Mouse (Mus musculus) G1E (cell line): Measurements from ENCODE around the gene Itih1. TPM values are rescaled to one million over a fixed set of nuclear protein-coding genes. Genes with fewer than 3 reads are reported as not detected.

ENCODE experiments used
- ATAC-seq: 2 replicates; pipeline ENCODE4 v1.8.0; 2016; ENCODE audit warnings: mild to moderate bottlenecking; ENCODE audit not compliant: insufficient number of reproducible peaks, poor library complexity, low FRiP score, severe bottlenecking; ENCODE audit errors: extremely low read depth
- DNase-seq: peaks from one replicate; pipeline ENCODE4 v3.0.0; 2012; ENCODE audit warnings: low spot score
- H3K27me3 ChIP-seq: 2 replicates; pipeline ENCODE4 v1.6.1; 2012; ENCODE audit warnings: mild to moderate bottlenecking, low read length, inconsistent platforms; ENCODE audit not compliant: insufficient read depth
- H3K36me3 ChIP-seq: replicated peaks from 2 replicates; pipeline ENCODE3; 2012; ENCODE audit warnings: mild to moderate bottlenecking, inconsistent platforms
- H3K4me1 ChIP-seq: 2 replicates; pipeline ENCODE4 v1.6.1; 2012; ENCODE audit warnings: low read depth, low read length, inconsistent platforms, mixed read lengths; ENCODE audit not compliant: insufficient read depth
- H3K4me3 ChIP-seq: 2 replicates; pipeline ENCODE4 v1.5.1; 2012; ENCODE audit warnings: low read depth, mild to moderate bottlenecking, inconsistent platforms, low read length, moderate library complexity, mixed read lengths
- H3K9me3 ChIP-seq: replicated peaks from 2 replicates; pipeline ENCODE4 v1.6.1; 2012; ENCODE audit warnings: inconsistent platforms
- CTCF ChIP-seq: IDR thresholded peaks from 2 replicates; pipeline ENCODE4 v1.5.1; 2012; ENCODE audit warnings: low read depth, low read length, inconsistent platforms, mixed read lengths
- GATA1 ChIP-seq: IDR thresholded peaks from 2 replicates; pipeline ENCODE4 v1.6.1; 2012; ENCODE audit warnings: borderline replicate concordance, low read length, inconsistent platforms, mixed read lengths
- GATA2 ChIP-seq: IDR thresholded peaks from 2 replicates; pipeline ENCODE4 v1.6.1; 2012; ENCODE audit warnings: low read depth, low read length, inconsistent platforms, borderline replicate concordance
- POLR2AphosphoS5 ChIP-seq: IDR thresholded peaks from 2 replicates; pipeline ENCODE4 v1.6.1; 2012; ENCODE audit warnings: low read depth, low read length, inconsistent platforms; ENCODE audit not compliant: insufficient replicate concordance
- TAL1 ChIP-seq: conservative IDR thresholded peaks from 2 replicates; pipeline ENCODE4 v1.6.1; 2012; ENCODE audit warnings: low read depth, low read length, inconsistent platforms, mixed read lengths
- polyA plus RNA-seq: library from polyadenylated mRNA; stranded (reverse); fragments of >175 nt; gene quantifications from 2 replicates; pipeline ENCODE4 v1.2.3, GENCODE M21; 2012
- total RNA-seq, 2 experiments: library from RNA; stranded (forward) in 1 of 2; stranded (reverse) in 1 of 2; fragments of 200-1000 nt in 1 of 2; fragments of >200 nt in 1 of 2; fragmentation: Nextera tagmentation in 1 of 2; gene quantifications; 2 replicates each; pipeline ENCODE4 v1.2.3; 2014 to 2017

The Itih1 gene
- total and polyA plus RNA-seq, 3 experiments, result not detected

GRCm38 (mm10) chr14:30951154-30951825 lies 8.2 kb upstream of the Itih1 start, which contains the start of gene Nek4:
Gene Nek4 (plus strand): TSS chr14:30951377.
- H3K9me3 ChIP-seq, result no peaks in the 10 kb centered on the region
- DNase-seq (peak; percentile 93), ATAC-seq (peak; percentile 98)
- peaks cover 19% of the 10 kb centered on the region for H3K36me3 ChIP-seq
- 0 out of 2 replicates have a peak, but pooled peaks cover under 1% of the 10 kb centered on the region for H3K27me3 ChIP-seq
- peaks cover 28% of the 10 kb centered on the region for H3K4me1 ChIP-seq
- TF ChIP-seq CTCF, result no peak
- TF ChIP-seq GATA2, result no peak
- TF ChIP-seq POLR2AphosphoS5, result no peak
- no peak for TF ChIP-seq GATA1
- no peak for TF ChIP-seq TAL1
- H3K4me3 ChIP-seq, result peak within 1 kb of the TSS; percentile 96

- TF ChIP-seq POLR2AphosphoS5, result no peak
- TF ChIP-seq TAL1, result no peak
- TF ChIP-seq GATA1, result no peak
- TF ChIP-seq GATA2, result no peak
- TF ChIP-seq CTCF, result no peak
- Histone ChIP-seq H3K36me3 (peaks cover 12% of the 10 kb centered on the region), H3K27me3 (peaks cover 11% of the 10 kb centered on the region), H3K4me1 (peaks cover 28% of the 10 kb centered on the region), H3K4me3 (no peak overlapping the region), H3K9me3 (no peaks in the 10 kb centered on the region)
- ATAC-seq (no peak), DNase-seq (no peak)
These were observed 6.9 kb upstream of the Itih1 start for GRCm38 (mm10) chr14:30949986-30950385.

- TF ChIP-seq CTCF (no peak), GATA1 (no peak), TAL1 (no peak), POLR2AphosphoS5 (no peak), GATA2 (no peak)
- ATAC-seq, result no peak
- Histone ChIP-seq H3K9me3 (no peaks in the 10 kb centered on the region), H3K36me3 (no peaks in the 10 kb centered on the region), H3K27me3 (peaks cover 25% of the 10 kb centered on the region), H3K4me3 (no peak overlapping the region), H3K4me1 (peaks cover 5% of the 10 kb centered on the region; the same call in 1 of the 2 replicates)
- no peak for DNase-seq
These were observed 1.7 kb upstream of the Itih1 start for GRCm38 (mm10) chr14:30944745-30945144.

- peaks cover 25% of the 10 kb centered on the region for H3K27me3 ChIP-seq
- H3K36me3 ChIP-seq, result no peaks in the 10 kb centered on the region
- H3K4me1 ChIP-seq, result peaks cover 2% of the 10 kb centered on the region; the same call in 1 of the 2 replicates
- TF ChIP-seq POLR2AphosphoS5 (no peak), CTCF (peak; percentile 87)
- no peaks in the 10 kb centered on the region for H3K9me3 ChIP-seq
- H3K4me3 ChIP-seq, result no peak overlapping the region
- peak; percentile 32 for DNase-seq
- no peak; the same call in 1 of the 2 replicates for ATAC-seq
These were observed 978 bp upstream of the Itih1 start for GRCm38 (mm10) chr14:30943860-30944674.

- Histone ChIP-seq H3K4me3 (no peak overlapping the region), H3K36me3 (no peaks in the 10 kb centered on the region), H3K27me3 (peaks cover 32% of the 10 kb centered on the region), H3K9me3 (no peaks in the 10 kb centered on the region), H3K4me1 (peaks cover 2% of the 10 kb centered on the region; the same call in 1 of the 2 replicates)
- no peak for DNase-seq
- no peak for TF ChIP-seq GATA2
- TF ChIP-seq POLR2AphosphoS5, result no peak
- TF ChIP-seq GATA1, result no peak
- ATAC-seq, result no peak
These were observed 835 bp downstream of the Itih1 start for GRCm38 (mm10) chr14:30942254-30942653.

- Histone ChIP-seq H3K9me3 (no peaks in the 10 kb centered on the region), H3K4me1 (no peaks in the 10 kb centered on the region), H3K27me3 (peaks cover 71% of the 10 kb centered on the region), H3K36me3 (no peaks in the 10 kb centered on the region), H3K4me3 (no peak overlapping the region)
- DNase-seq (no peak), ATAC-seq (no peak)
- TF ChIP-seq CTCF (no peak), GATA2 (no peak), GATA1 (no peak), TAL1 (no peak), POLR2AphosphoS5 (no peak)
These were observed 9.7 kb downstream of the Itih1 start for GRCm38 (mm10) chr14:30933351-30933750.
